Mouse (Mus musculus): ENCODE measurements around the gene Lin52.

DNA sequence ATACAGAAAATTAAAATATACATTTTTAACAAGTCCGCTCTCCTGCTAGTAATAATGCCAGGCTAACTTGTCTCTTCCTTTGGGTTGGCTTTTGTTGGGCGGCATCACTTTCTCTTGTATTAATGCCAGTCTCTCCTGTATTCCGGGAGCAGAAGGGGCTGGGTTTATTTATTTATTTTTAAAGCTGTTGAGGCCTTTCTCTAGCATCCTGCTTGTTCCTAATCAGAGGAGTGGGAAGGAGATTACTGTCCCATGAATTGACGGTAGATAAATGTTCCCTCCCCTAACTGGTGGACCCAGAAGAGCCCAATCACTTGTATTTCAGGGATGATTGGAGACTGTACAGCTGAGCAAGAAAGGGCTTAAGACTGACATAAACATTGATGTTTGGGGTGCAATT is 50.1 kb downstream of the Lin52 start:
- no peak for TF ChIP-seq POLR2A (IDR thresholded peaks at IDR 0.05; ENCODE audit: insufficient read depth, low read depth, low read length)
- TF ChIP-seq CTCF (IDR thresholded peaks at IDR 0.05; ENCODE audit: insufficient read depth, low read depth, low read length) = no peak
